Mouse (Mus musculus): Measurements from ENCODE around the gene Zfhx3.

Zfhx3 gene

GRCm38 (mm10) chr8:108355119-108355777 lies 412.8 kb downstream of the Zfhx3 start:
- DNase-seq (ENCODE audit: low read depth, low spot score), result no peak

- DNase-seq (ENCODE audit: low read depth, low spot score), result no peak
Measured at GRCm38 (mm10) chr8:108361402-108361801, 419.0 kb downstream of the Zfhx3 start.

DNA sequence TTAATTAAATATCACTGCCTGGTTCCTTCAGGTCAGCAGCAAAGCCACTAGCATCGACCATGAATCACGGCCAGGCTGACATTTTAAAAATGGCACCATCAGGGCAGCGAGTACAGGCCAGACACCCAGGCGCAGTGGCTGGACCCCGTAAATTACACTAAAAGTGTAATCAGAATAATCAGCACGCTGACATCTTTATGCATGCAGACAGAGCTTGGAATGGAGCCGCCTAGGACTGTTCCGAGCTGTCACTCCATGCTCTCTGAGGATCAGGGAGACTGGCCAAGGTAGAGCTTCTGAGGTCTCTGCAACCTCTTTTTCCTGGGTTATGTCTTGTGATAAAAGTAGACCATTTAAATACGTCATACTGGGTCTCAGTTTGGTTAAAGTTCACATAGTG lies 420.0 kb downstream of the Zfhx3 start:
- DNase-seq (ENCODE audit: low read depth, low spot score), result no peak

- DNase-seq (ENCODE audit: low read depth, low spot score), result no peak
Measured at GRCm38 (mm10) chr8:108363435-108363834, 421.0 kb downstream of the Zfhx3 start.

DNA sequence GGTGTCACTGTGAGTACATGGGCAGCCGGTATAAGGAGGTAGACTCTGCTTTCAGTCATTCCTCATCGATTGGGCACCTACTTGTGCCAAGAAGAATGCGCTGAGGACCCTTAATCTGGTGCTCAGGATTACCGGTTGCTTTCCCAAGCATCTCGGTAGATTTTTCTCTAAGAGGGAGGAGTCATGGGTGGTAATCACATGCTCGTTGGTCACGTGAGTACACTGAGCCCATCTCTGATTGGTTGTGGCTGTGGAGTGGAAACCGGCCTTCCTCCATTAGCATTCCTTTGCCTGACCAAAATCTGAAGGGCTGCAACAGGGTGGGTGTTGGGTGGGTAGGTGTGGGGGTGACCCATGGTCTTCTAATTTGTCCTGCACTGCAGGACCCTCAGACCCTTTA lies 421.4 kb downstream of the Zfhx3 start:
- DNase-seq (ENCODE audit: low read depth, low spot score), result no peak

- DNase-seq (ENCODE audit: low read depth, low spot score), result no peak
Measured at GRCm38 (mm10) chr8:108369081-108369480, 426.6 kb downstream of the Zfhx3 start.

GRCm38 (mm10) chr8:108370731-108371130 lies 428.3 kb downstream of the Zfhx3 start:
- no peak for DNase-seq (ENCODE audit: low read depth, low spot score)

- DNase-seq (ENCODE audit: low read depth, low spot score), result no peak
Measured at GRCm38 (mm10) chr8:108373046-108373445, 430.6 kb downstream of the Zfhx3 start.

GRCm38 (mm10) chr8:108378036-108378435 lies 435.6 kb downstream of the Zfhx3 start:
- no peak for DNase-seq (ENCODE audit: low read depth, low spot score)

GRCm38 (mm10) chr8:108383121-108383520 lies 440.7 kb downstream of the Zfhx3 start:
- no peak for DNase-seq (ENCODE audit: low read depth, low spot score)

DNA sequence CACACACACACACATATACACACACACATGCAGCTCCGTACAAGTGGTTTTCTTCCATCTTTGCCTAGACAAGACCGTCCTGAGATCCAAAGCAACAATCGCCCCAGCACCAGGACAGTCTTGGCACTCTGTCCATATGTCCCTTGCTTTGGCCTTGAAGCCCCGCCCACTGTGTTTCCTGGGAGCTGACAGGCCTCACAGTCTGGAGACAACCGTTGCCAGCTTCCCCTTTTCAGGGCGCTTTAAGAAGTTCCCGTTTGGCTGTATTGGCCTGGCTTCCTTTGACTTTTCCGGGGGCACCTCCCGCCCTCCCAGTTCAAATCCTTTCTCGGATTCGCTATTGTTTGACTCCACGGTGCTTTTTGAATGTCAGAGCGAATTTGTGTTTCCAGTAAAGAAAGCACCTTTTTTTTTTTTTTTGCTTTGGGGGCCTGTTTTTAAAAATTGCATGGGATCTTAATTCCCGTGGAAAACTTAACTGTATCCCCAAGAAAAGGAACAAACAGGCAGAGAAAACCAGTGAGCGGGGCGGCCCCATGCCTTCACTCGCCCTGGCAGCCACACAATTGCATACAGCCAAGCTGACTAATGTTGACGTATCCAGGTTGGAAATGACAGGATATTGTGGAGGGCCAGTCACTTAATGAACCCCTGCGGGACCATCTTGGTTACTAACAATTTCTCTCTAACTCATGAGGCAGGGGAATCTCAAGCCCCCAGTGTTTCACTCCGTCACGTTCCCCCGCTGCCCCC lies 444.9 kb downstream of the Zfhx3 start:
- no peak for DNase-seq (ENCODE audit: low read depth, low spot score)

- no peak for DNase-seq (ENCODE audit: low read depth, low spot score)
Measured at GRCm38 (mm10) chr8:108387913-108388274, 445.4 kb downstream of the Zfhx3 start.

DNA sequence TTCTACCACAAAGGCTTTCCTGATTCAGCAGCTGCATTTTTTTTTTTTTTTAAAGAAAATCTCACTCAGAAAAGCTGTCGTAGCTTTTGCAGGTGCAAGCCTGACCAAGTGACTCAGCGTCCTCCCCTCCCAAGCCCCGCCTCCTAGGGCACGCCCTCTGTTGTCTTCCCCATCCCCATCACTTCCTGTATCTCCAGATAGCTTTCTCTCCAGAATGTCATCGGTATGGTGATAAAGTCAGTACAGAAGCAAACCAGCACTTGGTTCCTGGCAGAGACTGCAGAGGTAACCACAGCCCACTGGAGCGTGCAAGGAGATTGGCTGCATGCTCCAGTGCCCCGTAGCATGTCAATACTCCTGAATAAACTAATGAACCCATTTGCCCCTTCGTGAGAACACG lies 450.5 kb downstream of the Zfhx3 start:
- no peak for DNase-seq (ENCODE audit: low read depth, low spot score)

DNA sequence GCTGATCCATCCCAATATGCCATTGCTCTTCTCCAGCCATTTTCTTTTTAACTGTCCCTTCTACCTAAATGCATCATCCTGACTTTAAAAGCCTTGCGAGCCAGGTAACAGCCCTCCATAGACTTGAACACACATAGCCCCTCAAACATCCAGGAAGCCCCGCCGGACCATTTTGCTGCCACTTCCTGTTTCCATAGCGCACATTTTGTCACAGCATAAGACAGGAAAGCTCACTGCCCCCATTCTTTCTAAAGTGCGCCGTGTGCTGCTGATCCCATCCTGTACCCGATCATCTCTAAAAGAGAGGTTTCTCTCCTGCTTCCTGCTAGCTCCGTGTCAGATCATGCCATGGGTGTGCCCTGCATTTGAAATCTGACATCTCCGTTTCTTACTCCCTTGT lies 459.7 kb downstream of the Zfhx3 start:
- no peak for DNase-seq (ENCODE audit: low read depth, low spot score)

DNA sequence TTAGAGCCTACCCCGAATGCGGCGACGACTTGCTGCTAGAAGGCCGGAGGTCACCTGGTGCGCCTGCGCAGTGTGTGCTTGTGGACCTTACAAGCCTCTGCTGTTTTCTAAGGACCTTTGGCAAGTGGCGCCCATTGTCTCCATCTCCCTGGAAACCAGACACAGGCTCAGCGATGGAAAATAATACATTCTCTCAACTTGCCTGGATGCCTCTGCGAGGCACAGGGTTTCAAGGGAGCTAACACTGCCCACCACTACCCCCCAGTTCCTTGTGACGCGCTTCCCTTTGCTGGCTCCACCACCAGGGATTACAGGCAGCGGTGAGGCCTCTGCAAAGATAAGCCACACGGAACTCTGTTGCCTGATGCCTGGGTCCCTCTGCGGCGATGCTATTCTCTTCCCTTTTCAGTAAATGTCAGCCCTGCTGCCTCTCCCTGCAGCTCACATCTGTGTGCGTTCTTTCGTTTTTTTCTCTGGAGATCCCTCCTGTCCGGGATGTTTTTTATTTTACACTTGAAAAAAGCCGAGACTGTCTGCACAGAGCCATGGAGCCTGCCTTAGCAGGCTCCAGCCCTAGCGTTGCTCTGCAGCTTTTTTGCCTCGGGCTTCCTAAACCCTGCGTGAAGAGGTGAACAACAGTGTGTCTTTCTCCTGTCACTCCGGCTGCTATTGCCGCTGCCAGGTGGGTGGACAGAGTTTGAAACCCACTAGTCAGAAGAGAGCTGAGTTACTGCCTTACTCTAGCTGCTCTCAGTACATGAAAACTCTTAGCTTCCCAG lies 464.5 kb downstream of the Zfhx3 start:
- no peak for DNase-seq (ENCODE audit: low read depth, low spot score)

GRCm38 (mm10) chr8:108419162-108419844 lies 476.9 kb downstream of the Zfhx3 start:
- DNase-seq (ENCODE audit: low read depth, low spot score), result no peak

- DNase-seq (ENCODE audit: low read depth, low spot score), result no peak
Measured at GRCm38 (mm10) chr8:108422521-108422920, 480.1 kb downstream of the Zfhx3 start.

GRCm38 (mm10) chr8:108424337-108424736 lies 481.9 kb downstream of the Zfhx3 start:
- DNase-seq (ENCODE audit: low read depth, low spot score), result no peak

DNA sequence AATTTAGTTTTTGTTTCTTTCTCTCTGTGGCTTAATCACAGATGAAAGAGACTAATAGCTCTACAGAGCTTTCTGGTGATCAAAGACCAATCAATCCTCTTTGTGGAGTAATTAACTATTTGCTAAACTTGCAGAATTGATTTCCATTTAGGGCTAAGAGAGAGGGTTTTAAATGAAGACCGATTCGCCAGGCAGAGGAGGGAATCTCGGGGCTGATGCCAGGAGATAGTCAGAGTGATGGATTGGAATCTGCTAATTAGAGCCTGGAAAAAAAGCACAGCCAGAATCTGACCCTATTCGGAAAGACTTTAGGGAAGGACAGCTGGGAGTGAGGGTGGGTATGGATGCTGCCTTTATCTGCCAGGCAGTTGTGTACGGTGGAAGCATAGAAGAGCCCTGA lies 490.9 kb downstream of the Zfhx3 start:
- DNase-seq (ENCODE audit: low read depth, low spot score), result no peak

DNA sequence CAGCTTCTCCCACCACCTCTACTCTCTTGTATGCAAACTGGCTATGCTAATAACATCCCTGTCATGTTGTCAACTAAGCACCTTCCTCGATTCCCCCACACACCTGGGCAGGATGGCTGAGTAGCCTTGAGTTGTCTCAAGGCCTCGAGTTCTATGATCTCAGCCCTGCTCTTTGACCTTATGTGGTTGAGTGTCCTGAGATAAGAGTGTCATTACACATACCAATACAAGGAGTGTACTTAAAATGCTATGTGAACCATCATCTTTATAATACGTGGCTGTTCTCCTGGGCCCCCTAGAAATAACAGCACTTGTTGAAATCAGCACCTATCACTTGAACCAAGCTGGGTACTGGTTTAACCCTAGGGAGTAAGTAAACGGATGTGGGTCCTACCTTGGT lies 492.1 kb downstream of the Zfhx3 start:
- DNase-seq (ENCODE audit: low read depth, low spot score), result no peak

- DNase-seq (ENCODE audit: low read depth, low spot score), result no peak
Measured at GRCm38 (mm10) chr8:108436336-108436735, 493.9 kb downstream of the Zfhx3 start.

DNA sequence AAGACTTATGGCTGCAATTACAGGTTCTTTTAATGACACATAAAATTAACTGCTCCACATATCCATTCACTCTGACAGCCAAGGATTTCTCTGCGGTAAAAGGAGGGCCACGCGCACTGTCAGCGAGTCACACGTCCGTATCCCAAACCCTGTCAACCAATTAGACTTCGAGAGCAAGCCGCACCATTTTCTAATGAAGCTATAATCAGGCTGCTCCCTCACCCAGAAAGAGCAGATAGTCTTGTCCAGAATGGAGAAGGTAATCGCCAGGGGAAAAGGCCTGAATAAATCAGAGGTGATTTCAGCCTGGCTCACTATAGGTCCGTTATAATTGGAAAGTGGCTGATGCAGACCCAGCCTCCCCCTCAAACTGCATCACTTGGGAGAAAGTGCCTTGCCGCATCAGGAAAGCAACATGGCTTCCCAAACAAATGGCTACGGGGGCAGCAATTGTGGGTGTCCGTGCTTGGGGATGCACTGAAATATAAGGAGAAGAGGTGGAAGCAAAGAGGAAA lies 494.9 kb downstream of the Zfhx3 start:
- no peak for DNase-seq (ENCODE audit: low read depth, low spot score)
